Mouse (Mus musculus) limb, embryonic 15.5 days (tissue): ENCODE results near the gene Slc35c2. TPM values are rescaled to one million over a fixed set of nuclear protein-coding genes. Genes with fewer than 3 reads are reported as not detected.

ENCODE experiments used
- ATAC-seq: fragments of 200-750 bp; cut with Nextera tagmentation; 2 replicates; pipeline ENCODE4 v1.8.0; 2017; ENCODE audit warnings: low read depth, moderate TSS enrichment; ENCODE audit not compliant: insufficient number of reproducible peaks, low FRiP score, low TSS enrichment
- H3K27ac ChIP-seq: fragments of 300-500 bp; sonication (generic); 2 replicates; pipeline ENCODE4 v1.5.1; 2015; ENCODE audit warnings: moderate library complexity, mild to moderate bottlenecking, inconsistent platforms
- H3K27me3 ChIP-seq: fragments of 300-500 bp; sonication (generic); 2 replicates; pipeline ENCODE4 v1.6.1; 2015; ENCODE audit warnings: inconsistent platforms
- H3K36me3 ChIP-seq: fragments of 300-500 bp; sonication (generic); 2 replicates; pipeline ENCODE4 v1.6.1; 2015; ENCODE audit warnings: inconsistent platforms
- H3K4me1 ChIP-seq: fragments of 300-500 bp; sonication (generic); 2 replicates; pipeline ENCODE4 v1.6.1; 2015; ENCODE audit warnings: inconsistent platforms
- H3K4me2 ChIP-seq: fragments of 300-500 bp; sonication (generic); 2 replicates; pipeline ENCODE4 v1.6.1; 2015; ENCODE audit warnings: mild to moderate bottlenecking, inconsistent platforms
- H3K4me3 ChIP-seq: fragments of 300-500 bp; sonication (generic); 2 replicates; pipeline ENCODE4 v1.5.1; 2015; ENCODE audit warnings: mild to moderate bottlenecking, inconsistent platforms
- H3K9ac ChIP-seq: fragments of 300-500 bp; sonication (generic); 2 replicates; pipeline ENCODE4 v1.6.1; 2015; ENCODE audit warnings: inconsistent platforms
- H3K9me3 ChIP-seq: fragments of 300-500 bp; sonication (generic); 2 replicates; pipeline ENCODE4 v1.6.1; 2016; ENCODE audit warnings: inconsistent platforms
- WGBS: fragments of 180-500 bp; shearing (Covaris S2); methylation state at CpG from one replicate; pipeline ENCODE4 v1.1.7; 2015; 5-methylcytosine and 5-hydroxymethylcytosine counted together
- polyA plus RNA-seq: library from polyadenylated mRNA; unstranded; fragments of >200 nt; fragmentation: Nextera tagmentation; extraction: Ambion mirVana; gene quantifications from 2 replicates; pipeline ENCODE4 v1.2.1, GENCODE M21; 2015

The Slc35c2 gene
- polyA plus RNA-seq, 1 experiment from 2014 or later, result 53.3 TPM

- H3K9me3 ChIP-seq, result no peaks in the 10 kb centered on the region
- H3K9ac ChIP-seq, result no peak overlapping the region
- H3K27me3 ChIP-seq, result peaks cover 62% of the 10 kb centered on the region
- no peak overlapping the region for H3K4me3 ChIP-seq
- H3K27ac ChIP-seq, result no peak overlapping the region
- no peak overlapping the region for H3K4me2 ChIP-seq
- ATAC-seq, result no peak
- no peaks in the 10 kb centered on the region for H3K4me1 ChIP-seq
- no peaks in the 10 kb centered on the region for H3K36me3 ChIP-seq
- WGBS, result 23% methylated on average over 1 of the region's 1 CpGs
These were observed 36.8 kb downstream of the Slc35c2 start for GRCm38 (mm10) chr2:165250903-165251302.

GRCm38 (mm10) chr2:165248967-165249366, 38.7 kb downstream of the Slc35c2 start:
- WGBS, result 18% methylated on average over 3 of the region's 3 CpGs
- Histone ChIP-seq H3K9me3 (no peaks in the 10 kb centered on the region), H3K27ac (no peak overlapping the region), H3K36me3 (no peaks in the 10 kb centered on the region), H3K4me2 (no peak overlapping the region), H3K27me3 (peaks cover 60% of the 10 kb centered on the region), H3K9ac (no peak overlapping the region), H3K4me3 (no peak overlapping the region), H3K4me1 (no peaks in the 10 kb centered on the region)
- ATAC-seq, result no peak

- no peak overlapping the region for H3K27ac ChIP-seq
- 17% methylated on average over 11 of the region's 11 CpGs for whole genome bisulfite sequencing
- H3K4me2 ChIP-seq, result no peak overlapping the region
- H3K4me3 ChIP-seq, result no peak overlapping the region
- no peaks in the 10 kb centered on the region for H3K36me3 ChIP-seq
- H3K9ac ChIP-seq, result no peak overlapping the region
- peaks cover 5% of the 10 kb centered on the region; the same call in 1 of the 2 replicates for H3K4me1 ChIP-seq
- ATAC-seq, result no peak
- peaks cover 62% of the 10 kb centered on the region for H3K27me3 ChIP-seq
- no peaks in the 10 kb centered on the region for H3K9me3 ChIP-seq
These were observed 41.3 kb downstream of the Slc35c2 start for GRCm38 (mm10) chr2:165246349-165246748.

GRCm38 (mm10) chr2:165243122-165243720, 44.4 kb downstream of the Slc35c2 start:
- H3K9me3 ChIP-seq, result no peaks in the 10 kb centered on the region
- ATAC-seq, result no peak
- H3K27ac ChIP-seq, result no peak overlapping the region
- no peaks in the 10 kb centered on the region for H3K36me3 ChIP-seq
- peaks cover 87% of the 10 kb centered on the region for H3K27me3 ChIP-seq
- H3K4me2 ChIP-seq, result no peak overlapping the region
- 1% methylated on average over 11 of the region's 11 CpGs for WGBS
- no peak overlapping the region for H3K9ac ChIP-seq
- H3K4me1 ChIP-seq, result peaks cover 5% of the 10 kb centered on the region; the same call in 1 of the 2 replicates
- H3K4me3 ChIP-seq, result no peak overlapping the region

- H3K36me3 ChIP-seq, result no peaks in the 10 kb centered on the region
- no peak overlapping the region for H3K27ac ChIP-seq
- H3K9me3 ChIP-seq, result no peaks in the 10 kb centered on the region
- no peak overlapping the region for H3K9ac ChIP-seq
- H3K27me3 ChIP-seq, result peaks cover 90% of the 10 kb centered on the region
- no peak overlapping the region for H3K4me2 ChIP-seq
- WGBS, result 1% methylated on average over 13 of the region's 13 CpGs
- peaks cover 5% of the 10 kb centered on the region; the same call in 1 of the 2 replicates for H3K4me1 ChIP-seq
- no peak overlapping the region for H3K4me3 ChIP-seq
- no peak for ATAC-seq
These were observed 45.1 kb downstream of the Slc35c2 start for GRCm38 (mm10) chr2:165242575-165242974.

- Histone ChIP-seq H3K9ac (no peak overlapping the region), H3K27ac (no peak overlapping the region), H3K4me2 (no peak overlapping the region), H3K9me3 (no peaks in the 10 kb centered on the region), H3K27me3 (peaks cover 89% of the 10 kb centered on the region), H3K4me3 (no peak overlapping the region), H3K4me1 (peaks cover 5% of the 10 kb centered on the region; the same call in 1 of the 2 replicates), H3K36me3 (no peaks in the 10 kb centered on the region)
- 48% methylated on average over 7 of the region's 7 CpGs for WGBS
- ATAC-seq, result no peak
These were observed 45.9 kb downstream of the Slc35c2 start for GRCm38 (mm10) chr2:165241786-165242185.

GRCm38 (mm10) chr2:165240371-165240770, 47.3 kb downstream of the Slc35c2 start:
- Histone ChIP-seq H3K4me3 (no peak overlapping the region), H3K36me3 (no peaks in the 10 kb centered on the region), H3K4me2 (no peak overlapping the region), H3K27me3 (peaks cover 93% of the 10 kb centered on the region), H3K4me1 (peaks cover 7% of the 10 kb centered on the region), H3K9me3 (no peaks in the 10 kb centered on the region), H3K27ac (no peak overlapping the region), H3K9ac (no peak overlapping the region)
- ATAC-seq, result no peak
- 30% methylated on average over 8 of the region's 8 CpGs for WGBS

GRCm38 (mm10) chr2:165239533-165240144, 48.0 kb downstream of the Slc35c2 start:
- ATAC-seq, result no peak
- WGBS, result 9% methylated on average over 15 of the region's 15 CpGs
- H3K27me3 ChIP-seq, result peaks cover 97% of the 10 kb centered on the region
- no peak overlapping the region for H3K4me3 ChIP-seq
- H3K36me3 ChIP-seq, result no peaks in the 10 kb centered on the region
- H3K4me2 ChIP-seq, result no peak overlapping the region
- no peak overlapping the region for H3K9ac ChIP-seq
- H3K27ac ChIP-seq, result no peak overlapping the region
- no peaks in the 10 kb centered on the region for H3K9me3 ChIP-seq
- H3K4me1 ChIP-seq, result peaks cover 13% of the 10 kb centered on the region

GRCm38 (mm10) chr2:165238416-165239145, 49.1 kb downstream of the Slc35c2 start:
- Histone ChIP-seq H3K9me3 (no peaks in the 10 kb centered on the region), H3K27me3 (peaks cover 99% of the 10 kb centered on the region), H3K4me1 (peaks cover 23% of the 10 kb centered on the region), H3K4me3 (no peak overlapping the region), H3K9ac (no peak overlapping the region), H3K27ac (no peak overlapping the region), H3K36me3 (no peaks in the 10 kb centered on the region), H3K4me2 (no peak overlapping the region)
- WGBS, result 7% methylated on average over 12 of the region's 12 CpGs
- no peak for ATAC-seq

GRCm38 (mm10) chr2:165234613-165235291, 52.9 kb downstream of the Slc35c2 start, which contains the start of gene Cdh22:
TSS of gene Cdh22 (minus strand) at chr2:165234853.
- peaks cover 99% of the 10 kb centered on the region for H3K27me3 ChIP-seq
- H3K9ac ChIP-seq, result peak within 1 kb of the TSS; percentile 26; the same call in 1 of the 2 replicates
- ATAC-seq, result peak; percentile 52; the same call in 1 of the 2 replicates
- H3K27ac ChIP-seq, result no peak within 1 kb of the TSS
- H3K36me3 ChIP-seq, result no peaks in the 10 kb centered on the region
- under 1% methylated on average over 52 of the region's 60 CpGs for WGBS
- peaks cover 25% of the 10 kb centered on the region for H3K4me1 ChIP-seq
- H3K9me3 ChIP-seq, result no peaks in the 10 kb centered on the region
- H3K4me2 ChIP-seq, result peak within 1 kb of the TSS; percentile 99
- H3K4me3 ChIP-seq, result peak within 1 kb of the TSS; percentile 54

- Histone ChIP-seq H3K4me1 (peaks cover 25% of the 10 kb centered on the region), H3K27me3 (peaks cover 99% of the 10 kb centered on the region), H3K4me3 (peak overlapping the region; percentile 54), H3K4me2 (peak overlapping the region; percentile 99), H3K9me3 (no peaks in the 10 kb centered on the region), H3K36me3 (no peaks in the 10 kb centered on the region), H3K27ac (no peak overlapping the region), H3K9ac (peak overlapping the region; percentile 26; the same call in 1 of the 2 replicates)
- ATAC-seq, result no peak
- WGBS, result under 1% methylated on average over 30 of the region's 41 CpGs
These were observed 53.4 kb downstream of the Slc35c2 start for GRCm38 (mm10) chr2:165234291-165234612.
